Mouse (Mus musculus) brain, embryonic 14.5 days (tissue): ENCODE measurements around the gene Tmem132a.

Experiments used
- CTCF ChIP-seq: fragments of 200-500 bp; IDR thresholded peaks from 2 replicates; pipeline ENCODE4 v1.5.1; 2012; ENCODE audit warnings: inconsistent platforms, mild to moderate bottlenecking, moderate library complexity, borderline replicate concordance; ENCODE audit not compliant: insufficient read depth, insufficient read length; ENCODE audit errors: extremely low read depth
- POLR2A ChIP-seq: fragments of 200-500 bp; IDR thresholded peaks from 2 replicates; pipeline ENCODE4 v1.6.1; 2012; ENCODE audit warnings: mild to moderate bottlenecking, inconsistent platforms, borderline replicate concordance; ENCODE audit not compliant: poor library complexity, insufficient read depth, insufficient read length, severe bottlenecking; ENCODE audit errors: extremely low read depth

DNA sequence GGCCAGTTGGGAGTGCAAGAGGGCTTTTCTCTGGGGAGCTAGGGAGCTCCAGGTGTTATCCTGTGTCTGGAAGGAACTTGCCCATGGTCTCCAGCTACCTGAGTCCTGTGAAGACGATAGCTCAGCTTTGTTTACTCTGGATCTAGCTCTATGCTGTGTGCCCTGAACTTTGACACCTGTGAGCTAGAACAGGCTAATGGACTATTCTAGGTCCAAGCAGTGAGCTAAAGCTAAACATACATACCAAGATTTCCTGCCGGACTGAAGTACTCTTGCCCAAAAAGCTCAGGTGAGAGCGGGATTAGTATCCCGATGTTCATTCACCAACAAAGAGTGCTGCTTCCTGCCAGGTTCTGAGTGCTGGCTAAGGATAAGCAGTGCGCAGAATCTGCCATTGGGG, 34.8 kb upstream of the Tmem132a start:
- no peak for TF ChIP-seq POLR2A
- no peak for TF ChIP-seq CTCF
